Mouse (Mus musculus) CD8-positive naive resting alpha-beta T cell, adult 2 months (primary cell): Measurements from ENCODE around the gene Olfr684.

ENCODE experiments used
- DNase-seq, 2 experiments: peaks; one replicate each; pipeline ENCODE4 v3.0.0; 2022; ENCODE audit warnings: low read depth in 2 of 2, low spot score in 2 of 2

The Olfr684 gene

DNA sequence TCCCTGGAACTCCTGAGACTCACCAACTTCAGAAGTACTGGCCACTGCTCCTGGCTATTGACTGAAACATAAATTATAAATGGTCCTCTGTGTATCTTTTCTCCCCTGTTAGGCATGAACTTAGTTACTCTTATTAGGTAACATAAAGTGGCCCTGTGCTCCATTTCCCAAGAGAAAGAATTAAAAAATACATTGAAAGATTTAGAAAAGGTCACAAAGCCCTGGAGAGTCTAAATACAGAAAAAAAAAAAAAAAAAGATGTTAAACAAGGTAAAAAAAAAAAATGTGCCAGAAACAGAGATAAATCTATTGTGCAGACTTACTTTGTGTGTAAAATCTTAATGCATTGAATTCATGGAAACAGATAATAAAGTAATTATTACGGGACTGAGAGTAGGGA is at the start of gene Olfr684:
Olfr684 (minus strand) TSS at position 101 of the 400 bp plus-strand sequence.
- no peak for DNase-seq

DNA sequence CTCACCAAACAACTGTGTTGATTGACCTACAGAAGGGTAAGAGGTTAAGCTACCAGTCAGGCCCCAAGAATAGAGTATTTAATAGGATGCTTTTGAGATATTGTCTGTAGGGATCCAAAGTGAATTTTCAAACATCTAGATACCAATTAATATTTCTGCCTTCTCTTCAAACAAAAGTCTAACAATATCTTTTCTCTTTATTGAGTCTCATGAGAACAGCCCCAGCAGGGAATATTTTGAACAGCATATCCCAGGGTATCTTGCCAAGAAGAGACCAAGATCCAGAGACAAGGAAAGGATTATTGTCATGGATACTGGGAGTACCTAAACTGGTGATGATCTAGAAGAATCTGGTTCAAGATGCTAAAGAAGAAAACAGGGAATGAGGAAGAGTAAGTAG is 43.9 kb upstream of the Olfr684 start, which contains the start of gene Olfr686:
Olfr686 (minus strand) TSS at position 101 of the 400 bp plus-strand sequence.
- no peak for DNase-seq

DNA sequence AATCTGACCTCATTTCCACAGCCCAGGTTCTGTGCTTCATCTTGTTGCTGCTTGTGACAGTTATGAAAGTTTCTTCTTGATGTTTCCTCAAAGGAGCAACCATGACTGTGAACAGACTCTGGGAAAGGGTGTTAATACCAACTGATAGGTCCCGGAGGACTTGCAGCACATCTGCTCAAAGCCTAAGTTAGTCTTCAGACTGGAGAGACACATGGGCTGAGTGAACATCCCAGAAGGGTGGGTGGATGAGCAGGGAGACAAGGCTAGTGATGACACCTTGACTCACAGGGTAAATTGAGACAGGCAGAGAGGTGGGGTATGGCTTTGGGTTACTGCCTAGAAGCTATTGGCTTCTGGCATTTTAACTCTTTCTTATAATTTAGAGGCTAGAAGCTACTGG is 22.5 kb upstream of the Olfr684 start, which contains the start of gene Olfr685:
Olfr685 (minus strand) TSS at position 101 of the 400 bp plus-strand sequence.
- no peak for DNase-seq

DNA sequence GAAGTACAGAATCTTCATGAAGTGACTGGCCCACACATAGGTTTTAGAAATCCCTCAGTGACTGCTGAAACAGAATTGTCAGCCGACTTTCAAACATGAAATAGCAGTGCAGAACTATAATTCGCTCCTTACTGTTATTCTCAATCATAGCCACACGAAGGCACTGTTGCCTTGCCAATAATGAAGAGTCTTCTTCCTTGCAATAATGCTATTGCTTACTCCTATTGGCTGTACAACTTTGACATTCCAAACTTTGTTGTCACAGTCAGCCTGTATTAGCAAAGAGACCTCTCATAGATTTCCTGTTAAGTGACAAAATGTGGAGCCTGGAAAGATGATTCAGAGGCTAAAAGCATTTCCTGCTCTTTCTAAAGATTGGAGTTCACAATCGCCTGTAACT is 7.3 kb upstream of the Olfr684 start:
- no peak for DNase-seq

DNA sequence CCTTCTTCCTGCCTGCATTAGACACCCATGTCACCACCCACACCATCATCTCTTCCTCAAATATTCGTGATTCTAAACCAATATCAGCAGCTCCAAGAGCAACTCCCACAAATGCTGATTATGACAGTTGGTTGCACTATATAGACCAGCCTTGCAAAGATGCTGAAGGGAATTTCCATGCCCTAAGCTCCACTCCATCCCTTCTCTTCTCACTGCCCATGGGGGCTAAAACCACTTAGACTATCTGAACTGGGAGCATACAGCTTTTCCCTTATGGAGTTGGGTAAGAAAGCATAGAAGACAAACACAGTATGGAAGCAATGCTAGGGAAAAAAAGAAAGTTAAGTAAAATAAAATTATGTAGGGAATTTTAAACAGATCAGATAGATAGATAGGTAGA is 16.5 kb downstream of the Olfr684 start, which contains the start of gene Olfr683:
Olfr683 (minus strand) TSS at position 101 of the 400 bp plus-strand sequence.
- DNase-seq: no peak

DNA sequence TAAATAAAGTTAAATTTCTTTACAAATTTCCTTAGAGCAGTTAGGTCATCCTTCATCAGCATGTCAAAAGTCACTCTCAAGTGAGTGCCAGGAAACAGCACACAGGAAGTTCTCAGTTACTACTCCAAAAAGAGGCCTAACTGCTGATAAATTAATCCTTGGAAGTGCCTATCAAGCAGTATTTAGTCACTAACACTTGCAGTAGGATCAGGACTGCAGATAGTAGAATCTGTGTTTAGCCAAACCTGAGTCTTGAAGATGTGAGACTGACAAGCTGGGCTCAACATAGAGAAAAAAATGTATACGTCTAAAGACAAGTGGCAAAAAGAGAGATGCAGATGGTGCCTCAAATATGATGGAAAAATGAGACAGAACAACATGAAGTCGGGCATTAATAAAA is 22.2 kb downstream of the Olfr684 start:
- DNase-seq: no peak

DNA sequence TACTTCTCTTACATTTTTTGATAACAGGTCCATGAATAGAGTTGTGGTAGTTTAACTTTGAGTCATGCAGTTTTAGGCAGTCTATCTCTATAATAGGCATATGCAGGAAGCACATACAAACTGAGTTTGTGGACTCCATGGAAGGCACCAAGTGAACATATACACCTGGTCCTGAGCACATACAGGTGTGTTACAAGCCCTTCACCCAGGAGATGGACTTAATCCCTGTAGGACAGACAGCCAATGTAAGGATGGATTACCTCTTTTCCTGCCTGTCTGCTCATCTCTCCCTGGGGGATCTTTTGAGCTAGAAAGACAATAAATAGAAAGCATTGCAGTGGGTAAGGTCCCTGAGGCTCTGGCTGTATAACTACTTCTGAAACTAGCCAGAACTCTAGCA is 46.9 kb downstream of the Olfr684 start, which contains the start of gene Olfr681:
Olfr681 (plus strand) TSS at position 301 of the 400 bp plus-strand sequence.
- no peak for DNase-seq
